Mouse (Mus musculus) liver, postnatal 0 days (tissue): ENCODE results near the gene Gm10203.

ENCODE experiments used
- CTCF ChIP-seq: sonication (generic); IDR thresholded peaks from 2 replicates; pipeline ENCODE4 v1.5.1; 2016; ENCODE audit warnings: antibody characterized with exemption, low read depth
- EP300 ChIP-seq: IDR thresholded peaks from 2 replicates; pipeline ENCODE4 v1.6.1; 2016; ENCODE audit warnings: antibody characterized with exemption, low read depth, mild to moderate bottlenecking

DNA sequence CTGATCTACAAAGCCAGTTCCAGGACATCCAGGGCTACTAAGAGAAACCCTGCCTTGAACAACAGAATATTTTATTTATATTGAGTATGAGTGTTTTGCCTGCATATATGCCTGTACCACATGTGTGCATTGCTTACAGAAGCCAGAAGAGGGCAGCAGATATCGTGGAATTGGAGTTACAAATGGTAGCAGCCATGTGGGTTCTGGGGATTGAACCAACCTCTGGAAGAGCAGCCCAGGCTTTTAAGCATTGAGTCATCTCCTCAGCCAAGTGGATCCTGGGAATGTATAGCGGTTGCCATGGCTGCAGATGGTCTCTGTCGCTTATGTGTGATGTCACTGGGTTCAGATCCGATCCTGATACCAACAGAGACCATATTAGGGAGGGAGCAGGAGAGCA, 3.3 kb upstream of the Gm10203 start:
- TF ChIP-seq CTCF (peak; percentile 77), EP300 (no peak)
